Mouse (Mus musculus) testis, adult 2 months (tissue): ENCODE results near the gene Dedd2.

Experiments used
- CTCF ChIP-seq: fragments of 200-500 bp; IDR thresholded peaks from 2 replicates; pipeline ENCODE4 v1.5.1; 2012; ENCODE audit warnings: low read depth, mild to moderate bottlenecking, inconsistent platforms, low read length, moderate library complexity; ENCODE audit not compliant: control insufficient read depth, insufficient read depth, insufficient replicate concordance
- POLR2A ChIP-seq: fragments of 200-500 bp; IDR thresholded peaks from 2 replicates; pipeline ENCODE4 v1.6.1; 2012; ENCODE audit warnings: low read depth, mild to moderate bottlenecking, inconsistent platforms, low read length, moderate library complexity; ENCODE audit not compliant: control insufficient read depth

GRCm38 (mm10) chr7:25251822-25252221 lies 31.4 kb upstream of the Dedd2 start:
- TF ChIP-seq CTCF (no peak), POLR2A (no peak)
